Mouse (Mus musculus) kidney, postnatal 10 days (tissue): ENCODE measurements around the gene Krt71.
"Not testable (repeated sequence)": the region's sequence is repeated elsewhere in the genome, so short reads cannot be mapped to it uniquely, and the experiment has no call there.

Experiments used
- DNase-seq: peaks from one replicate; pipeline ENCODE4 v3.0.0; 2021; ENCODE audit warnings: mixed read lengths

Gene Krt71

DNA sequence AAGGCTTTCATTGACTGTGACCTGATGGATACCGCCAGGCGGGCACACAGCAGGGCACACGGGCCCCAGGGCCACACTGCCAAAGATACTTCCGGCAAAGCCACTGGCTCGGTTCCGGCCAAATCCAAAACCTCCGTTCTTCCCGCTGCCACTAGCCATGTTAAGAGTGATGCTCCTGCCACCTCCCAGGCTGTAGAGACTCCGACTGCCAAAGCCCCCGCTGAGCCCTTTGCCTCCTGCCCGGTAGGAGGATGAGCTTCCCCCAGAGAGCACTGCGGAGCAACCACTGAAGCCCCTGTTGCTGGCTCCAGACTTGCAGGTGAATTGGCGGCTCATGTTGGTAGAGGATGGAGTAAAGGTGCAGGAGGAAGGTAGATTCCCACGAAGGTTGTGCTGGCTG lies at the start of gene Krt71:
Gene Krt71 (minus strand): TSS at position 399 of the 400 bp plus-strand sequence.
- DNase-seq = no peak

DNA sequence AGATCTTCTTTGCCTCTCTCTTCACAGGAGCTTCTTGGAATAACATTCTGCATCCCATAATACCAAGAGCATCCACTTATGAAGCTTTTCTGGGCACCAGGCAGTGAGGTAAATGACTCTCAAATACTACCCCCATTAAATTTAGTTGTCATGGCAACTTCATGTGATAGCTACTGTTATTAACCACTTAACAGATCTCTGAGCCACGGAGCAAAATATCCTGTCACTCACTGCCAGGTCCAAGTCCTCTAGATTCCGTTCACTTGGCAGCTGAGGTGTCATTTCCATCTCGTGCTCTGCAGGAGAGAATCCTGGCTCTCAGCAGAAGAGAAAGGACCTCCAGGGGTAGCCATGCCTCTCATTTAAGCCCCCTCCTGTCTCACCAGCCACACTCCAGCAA lies 48.0 kb upstream of the Krt71 start:
- DNase-seq = no peak

GRCm38 (mm10) chr15:101786360-101786759 lies 43.5 kb upstream of the Krt71 start, which contains the start of gene Krt72:
TSS of gene Krt72 (minus strand) at chr15:101786460.
- DNase-seq = no peak

- no peak for DNase-seq
These were observed 30.5 kb upstream of the Krt71 start for GRCm38 (mm10) chr15:101773420-101773819.

GRCm38 (mm10) chr15:101772711-101773081 lies 29.8 kb upstream of the Krt71 start:
- DNase-seq = peak; percentile 92

GRCm38 (mm10) chr15:101772080-101772710 lies 29.3 kb upstream of the Krt71 start:
- DNase-seq = peak; percentile 60

- DNase-seq = no peak
These were observed 27.3 kb upstream of the Krt71 start for GRCm38 (mm10) chr15:101770226-101770625.

GRCm38 (mm10) chr15:101737786-101738185 lies 5.1 kb downstream of the Krt71 start:
- DNase-seq = no peak

DNA sequence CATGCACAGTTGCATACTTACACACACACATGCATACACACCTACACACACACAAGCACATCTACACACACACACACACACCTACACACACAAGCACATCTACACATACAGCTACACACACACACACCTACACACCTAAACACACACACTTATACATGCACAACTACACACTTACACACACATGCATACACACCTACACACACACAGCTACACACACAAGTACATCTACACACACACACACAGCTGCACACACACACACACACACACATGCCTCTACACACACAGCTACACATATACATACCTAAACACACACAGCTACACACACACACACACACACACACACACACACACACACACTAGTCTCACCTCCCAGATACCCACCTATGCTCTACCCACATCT lies 12.3 kb downstream of the Krt71 start:
- DNase-seq = no peak

- no peak for DNase-seq
These were observed 18.2 kb downstream of the Krt71 start for GRCm38 (mm10) chr15:101724686-101725085.

GRCm38 (mm10) chr15:101715831-101716230 lies 27.1 kb downstream of the Krt71 start:
- DNase-seq = no peak

DNA sequence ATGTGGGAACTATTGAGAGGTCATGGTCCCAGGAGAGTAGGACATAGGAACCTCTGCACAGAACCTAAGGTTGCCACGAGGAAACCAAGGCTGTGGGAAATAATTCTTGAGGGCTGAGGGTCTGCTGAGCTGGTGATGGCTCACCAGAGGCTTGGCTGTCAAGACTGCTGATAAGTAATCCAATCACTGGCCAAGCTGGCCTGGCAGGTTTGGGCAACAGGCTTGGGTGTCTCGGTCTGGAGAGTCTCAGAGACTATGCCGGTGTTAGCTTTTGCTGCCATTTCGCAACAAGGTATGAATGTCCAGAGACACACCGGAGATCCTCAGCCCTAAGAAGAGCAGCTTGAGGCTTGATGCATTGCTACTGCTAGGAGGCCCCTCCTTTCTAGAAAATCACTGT lies 28.6 kb downstream of the Krt71 start:
- DNase-seq = no peak

GRCm38 (mm10) chr15:101713731-101714130 lies 29.2 kb downstream of the Krt71 start:
- DNase-seq = no peak

GRCm38 (mm10) chr15:101712720-101713119 lies 30.2 kb downstream of the Krt71 start, which contains the start of gene Krt5:
TSS of gene Krt5 (minus strand) at chr15:101712898.
- no peak for DNase-seq

DNA sequence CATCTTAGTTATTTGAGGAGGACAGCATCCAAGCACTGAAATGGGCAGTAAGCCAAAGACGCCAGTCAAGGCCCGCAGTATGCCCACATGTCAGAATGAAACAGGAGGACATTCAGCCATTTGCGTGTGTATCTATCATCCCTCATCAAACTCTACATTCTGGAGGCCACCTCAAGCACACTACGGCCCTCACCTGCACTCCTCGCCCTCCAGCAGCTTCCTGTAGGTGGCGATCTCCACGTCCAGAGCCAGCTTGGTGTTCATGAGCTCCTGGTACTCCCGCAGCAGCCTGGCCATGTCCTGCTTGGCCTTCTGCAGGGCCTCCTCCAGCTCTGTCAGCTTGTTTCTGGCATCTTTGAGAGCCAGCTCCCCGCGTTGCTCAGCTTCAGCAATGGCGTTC lies 34.2 kb downstream of the Krt71 start:
- DNase-seq = no peak

DNA sequence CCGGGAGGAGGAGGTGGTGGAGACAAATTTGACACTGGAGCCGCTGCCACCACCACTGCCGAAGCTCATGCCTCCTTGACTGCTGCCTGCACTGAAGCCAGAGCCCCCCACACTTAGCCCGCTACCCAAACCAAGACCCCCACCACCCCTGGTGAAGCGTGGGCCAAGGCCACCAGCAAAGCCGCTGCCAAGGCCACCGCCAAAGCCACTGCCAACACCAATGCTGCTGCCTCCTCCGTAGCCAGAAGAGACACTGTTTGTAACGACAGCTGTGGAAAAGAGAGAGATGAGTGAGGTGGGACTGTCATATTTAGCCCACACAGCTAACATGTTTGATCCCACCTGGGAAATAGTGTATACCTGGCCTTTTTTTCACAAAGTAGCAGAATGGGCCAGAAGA lies 35.5 kb downstream of the Krt71 start:
- no peak for DNase-seq

DNA sequence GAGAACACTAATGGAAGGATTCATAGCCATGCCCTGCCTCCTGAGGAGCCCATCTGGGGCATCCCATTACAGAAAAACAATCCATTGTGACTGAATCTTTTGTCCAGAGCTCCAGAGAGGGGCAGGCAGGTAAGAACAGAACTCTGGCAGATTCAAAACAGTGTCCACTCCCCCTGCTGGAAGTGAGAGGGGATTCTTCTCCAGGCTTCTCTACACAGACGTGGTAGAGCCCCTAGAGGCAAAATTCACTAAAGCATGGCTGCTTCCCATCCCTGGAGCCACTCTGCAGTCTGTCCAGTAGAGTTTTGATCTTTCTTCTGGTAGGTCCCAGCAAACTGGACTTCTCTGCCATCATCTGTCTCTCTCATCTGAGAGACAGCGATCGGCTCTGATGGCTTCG lies 38.8 kb downstream of the Krt71 start:
- DNase-seq = peak; percentile 32

DNA sequence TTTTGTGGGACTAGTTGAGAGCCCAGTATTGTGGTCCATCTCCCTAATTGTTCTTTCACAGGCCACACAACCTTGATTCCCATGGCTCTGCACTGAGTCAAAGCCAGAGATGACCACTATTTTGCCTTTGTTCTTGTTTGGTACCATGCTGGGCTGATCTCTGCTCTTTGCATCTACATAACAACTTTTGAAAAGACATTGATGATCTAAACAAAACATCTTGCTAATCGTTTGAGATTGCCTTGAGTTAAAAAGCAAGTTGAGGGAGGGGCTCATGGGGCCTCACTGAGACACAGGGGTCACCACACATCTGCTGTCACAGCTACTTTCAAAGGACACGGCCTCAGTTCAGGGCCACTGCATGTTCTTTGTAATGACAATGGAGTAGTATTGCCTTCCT lies 40.5 kb downstream of the Krt71 start:
- DNase-seq = no peak

DNA sequence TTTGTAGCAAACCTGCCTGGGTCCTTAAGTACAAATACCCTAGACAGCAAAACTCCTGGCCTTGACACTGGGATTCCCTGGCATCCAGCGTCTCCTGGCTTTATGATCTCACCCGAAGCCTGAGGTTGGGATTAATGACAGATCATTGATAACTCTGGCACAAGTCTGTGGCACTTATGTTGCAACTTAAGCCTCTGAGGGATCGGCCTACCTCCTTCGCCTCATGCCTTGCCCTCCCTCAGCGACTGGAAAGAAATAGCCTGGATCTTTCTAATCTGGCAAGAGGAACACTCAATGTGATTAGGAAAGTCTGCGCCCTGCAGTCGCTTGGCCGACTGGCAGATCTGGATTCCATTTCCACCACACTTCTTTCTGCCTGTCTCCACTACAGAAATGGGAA lies 43.0 kb downstream of the Krt71 start:
- no peak for DNase-seq

DNA sequence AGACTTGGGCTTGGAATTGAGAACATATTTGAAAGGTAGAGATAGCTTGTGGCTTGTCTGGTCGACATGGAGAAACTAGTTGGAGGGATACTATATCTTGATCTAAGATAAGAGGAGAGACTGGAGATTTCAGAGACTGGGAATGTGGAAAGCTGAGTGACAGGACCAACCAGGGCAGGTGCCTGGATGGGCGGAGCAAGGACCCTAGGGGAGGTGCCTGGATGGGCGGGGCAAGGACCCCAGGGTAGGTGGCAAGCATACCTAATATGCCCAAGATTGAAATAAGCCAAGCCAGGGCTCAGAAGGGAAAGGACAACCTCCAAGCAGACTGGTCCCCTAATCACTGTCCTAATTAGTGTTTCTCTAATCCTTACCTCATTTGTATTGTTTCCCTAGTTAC lies 43.7 kb downstream of the Krt71 start:
- no peak for DNase-seq

DNA sequence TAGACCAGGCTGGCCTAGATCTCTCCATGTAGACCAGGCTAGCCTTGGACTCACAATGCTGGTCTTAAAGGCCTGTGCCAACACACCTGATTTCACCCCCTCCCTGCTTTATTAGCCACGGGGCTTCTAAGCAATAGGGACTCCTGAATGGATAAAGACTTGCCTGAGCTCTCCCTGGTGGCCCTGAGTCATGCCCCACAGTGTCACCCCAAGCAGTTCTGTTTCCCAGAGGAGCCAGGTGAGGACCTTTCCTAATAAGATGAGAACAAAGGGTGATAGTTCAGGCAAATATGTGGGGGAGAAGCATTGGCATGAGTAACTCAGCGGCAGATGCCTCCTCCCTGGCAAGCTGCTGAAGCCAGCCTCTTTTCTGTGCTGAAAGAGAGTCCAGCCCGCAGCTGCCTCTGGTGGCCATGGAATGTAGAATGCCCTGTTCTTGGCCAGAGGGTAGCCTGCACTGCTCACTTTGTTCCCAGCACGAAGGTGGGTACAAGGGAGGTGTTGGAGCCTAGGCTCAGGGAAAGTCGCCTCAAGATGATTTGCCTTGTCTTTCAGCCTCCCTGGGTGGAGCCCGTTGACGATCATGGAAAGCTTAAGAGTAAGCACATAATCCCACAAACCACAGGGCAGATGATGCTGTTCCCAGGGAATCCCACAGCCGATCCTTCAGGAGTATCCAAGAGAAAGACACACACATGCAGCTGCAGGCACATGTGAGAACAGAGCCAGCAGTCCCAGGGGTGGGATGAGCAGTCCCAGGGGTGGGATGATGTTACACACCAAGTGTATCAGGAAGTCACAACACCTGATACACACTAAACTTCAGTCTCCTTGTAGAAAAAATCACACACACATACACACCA lies 45.4 kb downstream of the Krt71 start:
- no peak for DNase-seq

DNA sequence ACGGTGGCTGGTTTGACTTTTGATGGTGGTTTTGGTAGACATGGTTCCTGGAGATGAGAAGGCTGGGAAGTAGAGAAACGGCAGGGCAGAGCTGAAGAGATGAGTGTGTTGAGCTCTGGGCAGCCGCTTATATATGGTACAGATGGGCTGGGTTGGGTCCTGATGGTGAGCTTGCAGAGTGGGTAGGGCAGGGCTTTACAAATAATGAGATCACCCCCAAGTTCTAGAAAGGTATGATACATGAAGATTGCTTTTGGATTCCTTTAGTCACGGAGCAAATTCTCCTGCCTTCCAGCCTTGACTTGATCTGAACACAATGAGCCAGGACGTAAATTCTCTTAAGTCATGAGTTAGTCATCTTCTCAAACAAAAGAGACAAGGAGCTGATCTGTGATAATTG lies 48.7 kb downstream of the Krt71 start, which contains the start of gene Krt6a:
Gene Krt6a (minus strand): TSS at position 101 of the 400 bp plus-strand sequence.
- no peak for DNase-seq

DNA sequence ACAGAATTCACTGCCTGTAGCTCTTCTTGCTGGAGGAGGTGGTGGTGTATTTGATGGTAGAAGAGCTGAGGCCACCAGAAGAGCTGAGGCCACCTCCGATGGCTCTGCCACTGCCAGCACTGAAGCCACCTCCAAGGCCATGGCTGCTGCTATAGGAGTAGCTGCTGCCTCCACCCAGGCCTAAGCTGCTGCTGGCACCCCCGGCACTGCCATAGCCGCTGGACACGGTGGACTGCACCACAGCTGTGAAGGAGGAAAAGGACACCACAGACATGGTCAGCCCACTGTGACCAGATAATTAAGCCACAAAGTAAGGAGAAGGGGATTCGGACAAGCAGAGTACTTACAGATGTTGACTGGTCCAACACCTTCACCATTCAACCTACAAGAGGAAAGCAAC lies 52.4 kb downstream of the Krt71 start:
- DNase-seq = not testable (repeated sequence)

GRCm38 (mm10) chr15:101688161-101688560 lies 54.7 kb downstream of the Krt71 start:
- DNase-seq = no peak
